9 mouse cellular contexts compared by ENCODE assay signal in genomic region chr1:174469736-174470135, GRCm38 (mm10). TPM values are rescaled to one million over a fixed set of nuclear protein-coding genes. Genes with fewer than 3 reads are reported as not detected.
DNase-seq lines count a peak whose midpoint lies in the region; ATAC-seq and TF ChIP-seq lines count a peak whose summit lies in the region.
"Had no signal": no experiment of that assay in that cellular context is flagged by ENCODE, and none has a peak within 500 bp of the region (broad histone marks: within the 10 kb centered on the region; RNA-seq: fewer than 3 reads in every experiment).

No protein-coding gene starts in this region.

- no peaks in the 10 kb centered on the region for H3K9me3 ChIP-seq in hindbrain, embryonic 16.5 days (ENCODE audit: control insufficient read depth, low read length)
- H3K9me3 ChIP-seq: lung, embryonic 15.5 days had no signal

- 3% methylated on average over 6 of the region's 6 CpGs for WGBS in hindbrain, embryonic 16.5 days

- peak; percentile 87; the same call in 1 of the 2 replicates for TF ChIP-seq CTCF in brain, embryonic 14.5 days (IDR thresholded peaks at IDR 0.05; ENCODE audit: borderline replicate concordance, extremely low read depth, insufficient read depth, insufficient read length)
- peak; percentile 41; the same call in 1 of the 2 replicates for TF ChIP-seq CTCF in embryonic fibroblast, embryonic 13.5 days (IDR thresholded peaks at IDR 0.05; ENCODE audit: borderline replicate concordance, insufficient read depth, low read length)

- no peak overlapping the region for H3K27ac ChIP-seq in embryonic fibroblast, embryonic 13.5 days (ENCODE audit: insufficient read depth, low read length)
- no peak overlapping the region for H3K27ac ChIP-seq in hindbrain, embryonic 16.5 days (ENCODE audit: low read depth, low read length)
- H3K27ac ChIP-seq: lung, embryonic 15.5 days had no signal

- no peaks in the 10 kb centered on the region for H3K27me3 ChIP-seq in hindbrain, embryonic 16.5 days (replicated peaks; ENCODE audit: control insufficient read depth, insufficient read depth, low read length)
- H3K27me3 ChIP-seq in splenic B cell, adult 2 months (ENCODE audit: control insufficient read depth, insufficient read depth, low read length, poor library complexity, severe bottlenecking) = no peaks in the 10 kb centered on the region
- H3K27me3 ChIP-seq: lung, embryonic 15.5 days had no signal

- TF ChIP-seq POLR2A in brain, embryonic 14.5 days (IDR thresholded peaks at IDR 0.05; ENCODE audit: borderline replicate concordance, extremely low read depth, insufficient read depth, insufficient read length, poor library complexity, severe bottlenecking) = no peak
- no peak for TF ChIP-seq POLR2A in embryonic fibroblast, embryonic 13.5 days (IDR thresholded peaks at IDR 0.05; ENCODE audit: low read depth, low read length)

- no peaks in the 10 kb centered on the region for H3K36me3 ChIP-seq in hindbrain, embryonic 16.5 days (ENCODE audit: control insufficient read depth, insufficient read depth, low read length)
- no peaks in the 10 kb centered on the region for H3K36me3 ChIP-seq in splenic B cell, adult 2 months (ENCODE audit: control insufficient read depth, insufficient read depth, low read length, poor library complexity, severe bottlenecking)
- H3K36me3 ChIP-seq: lung, embryonic 15.5 days had no signal

- no peak overlapping the region for H3K9ac ChIP-seq in hindbrain, embryonic 16.5 days (ENCODE audit: low read depth, low read length)
- H3K9ac ChIP-seq: lung, embryonic 15.5 days had no signal

- DNase-seq in gastrocnemius, postnatal 14 days = peak; percentile 12
- no peak for DNase-seq in gastrocnemius, postnatal 36 days
- peak; percentile 89 for DNase-seq in brain, embryonic 14.5 days (ENCODE audit: low read depth)
- peak; percentile 22 for DNase-seq in left cerebral cortex, adult 11 months (ENCODE audit: low spot score)
- peak; percentile 65 for DNase-seq in mesoderm, embryonic 11.5 days (ENCODE audit: low read depth, low spot score)
- DNase-seq in splenic B cell, adult 2 months (ENCODE audit: low read depth, low spot score) = peak; percentile 62

- H3K4me2 ChIP-seq in hindbrain, embryonic 16.5 days (ENCODE audit: low read length) = no peak overlapping the region
- H3K4me2 ChIP-seq: lung, embryonic 15.5 days had no signal

- ATAC-seq in hindbrain, embryonic 16.5 days = peak; percentile 94

- H3K4me1 ChIP-seq in embryonic fibroblast, embryonic 13.5 days (ENCODE audit: control insufficient read depth, insufficient read depth, low read length) = no peaks in the 10 kb centered on the region
- H3K4me1 ChIP-seq in hindbrain, embryonic 16.5 days (ENCODE audit: control insufficient read depth, insufficient read depth, low read depth, low read length) = no peaks in the 10 kb centered on the region
- H3K4me1 ChIP-seq: lung, embryonic 15.5 days had no signal

- intact Hi-C loops in gastrocnemius, postnatal 14 days (cut with DNase I; ENCODE audit: low total_unique reads) = loop anchor here (2.0 to 5.0 kb wide), 2 partner anchors 83 to 1012 kb away; no protein-coding TSS in a partner anchor
- intact Hi-C loops in gastrocnemius, postnatal 36 days (cut with DNase I) = loop anchor here (5.0 kb wide), 2 partner anchors 83 to 1007 kb away; no protein-coding TSS in a partner anchor

- H3K4me3 ChIP-seq in embryonic fibroblast, embryonic 13.5 days (ENCODE audit: insufficient read depth, low read length) = no peak overlapping the region
- H3K4me3 ChIP-seq in hindbrain, embryonic 16.5 days (ENCODE audit: low read length) = no peak overlapping the region
- H3K4me3 ChIP-seq: lung, embryonic 15.5 days had no signal

RNA-seq across cellular contexts. Expression of gene Olfr220, which starts 27.9 kb away (rescaled TPM):
- not detected for total RNA-seq in gastrocnemius, postnatal 14 days (2021)
- total RNA-seq in gastrocnemius, postnatal 36 days (2021) = not detected
- not detected in 2 replicates for polyA plus RNA-seq in brain, embryonic 14.5 days (2012; rRNA removed)
- not detected in 2 replicates for polyA plus RNA-seq in embryonic fibroblast, embryonic 13.5 days (2011; ENCODE audit: insufficient read length, low read depth, missing spikeins)
- not detected in 2 replicates for polyA plus RNA-seq in hindbrain, embryonic 16.5 days (2015; fragmentation: Nextera tagmentation; extraction: Ambion mirVana)
- polyA plus RNA-seq: lung, embryonic 15.5 days had no signal

RNA-seq across cellular contexts. Expression of gene Fmn2, which starts 31.9 kb away (rescaled TPM):
- under 1 TPM; 0.29 to 0.98 TPM for total RNA-seq in gastrocnemius, postnatal 14 days (2021)
- total RNA-seq in gastrocnemius, postnatal 36 days (2021) = under 1 TPM; 0.25 to 0.28 TPM
- polyA plus RNA-seq in brain, embryonic 14.5 days (2012; rRNA removed) = 14.0 and 18.3 TPM in 2 replicates
- polyA plus RNA-seq in embryonic fibroblast, embryonic 13.5 days (2011; ENCODE audit: insufficient read length, low read depth, missing spikeins) = 0.40 and 0.72 TPM in 2 replicates
- 6.3 and 6.5 TPM in 2 replicates for polyA plus RNA-seq in hindbrain, embryonic 16.5 days (2015; fragmentation: Nextera tagmentation; extraction: Ambion mirVana)

RNA-seq across cellular contexts. Expression of gene Olfr414, which starts 45.9 kb away (rescaled TPM):
- not detected for total RNA-seq in gastrocnemius, postnatal 14 days (2021)
- not detected for total RNA-seq in gastrocnemius, postnatal 36 days (2021)
- not detected in 2 replicates for polyA plus RNA-seq in brain, embryonic 14.5 days (2012; rRNA removed)
- not detected in 2 replicates for polyA plus RNA-seq in embryonic fibroblast, embryonic 13.5 days (2011; ENCODE audit: insufficient read length, low read depth, missing spikeins)
- polyA plus RNA-seq in hindbrain, embryonic 16.5 days (2015; fragmentation: Nextera tagmentation; extraction: Ambion mirVana) = not detected in 2 replicates
- polyA plus RNA-seq: lung, embryonic 15.5 days had no signal

Comparison
In these comparisons a context has a peak if more than half of its experiments do, and no peak if none do; other contexts are left out.
1. DNase-seq: peak in gastrocnemius, postnatal 14 days (single experiment), brain, embryonic 14.5 days (single experiment), left cerebral cortex, adult 11 months (single experiment), mesoderm, embryonic 11.5 days (single experiment) and splenic B cell, adult 2 months (single experiment); none in gastrocnemius, postnatal 36 days (0 of 2).